Mouse (Mus musculus) heart, adult 9 months (tissue): ENCODE data around the gene Klhl5.

Source experiments
- DNase-seq, 2 experiments: peaks; one replicate each; pipeline ENCODE4 v3.0.0; 2022; ENCODE audit warnings: low spot score in 2 of 2

The Klhl5 gene

GRCm38 (mm10) chr5:65106876-65107772, at the start of gene Klhl5:
Gene Klhl5, plus strand, starts transcription at chr5:65107539.
- peak; percentile 86 to 91 for DNase-seq

- DNase-seq, result no peak
These were observed 49.7 kb upstream of the Klhl5 start for GRCm38 (mm10) chr5:65057596-65057995.

GRCm38 (mm10) chr5:65059806-65060205, 47.5 kb upstream of the Klhl5 start:
- no peak for DNase-seq

GRCm38 (mm10) chr5:65062236-65062635, 45.1 kb upstream of the Klhl5 start:
- DNase-seq, result no peak

GRCm38 (mm10) chr5:65063266-65063665, 44.1 kb upstream of the Klhl5 start:
- DNase-seq, result no peak

- DNase-seq, result no peak
These were observed 39.2 kb upstream of the Klhl5 start for GRCm38 (mm10) chr5:65068166-65068565.

- DNase-seq, result no peak
These were observed 37.5 kb upstream of the Klhl5 start for GRCm38 (mm10) chr5:65069872-65070271.

GRCm38 (mm10) chr5:65071689-65072118, 35.6 kb upstream of the Klhl5 start:
- no peak for DNase-seq

- no peak for DNase-seq
These were observed 34.1 kb upstream of the Klhl5 start for GRCm38 (mm10) chr5:65073247-65073646.

- no peak for DNase-seq
These were observed 32.6 kb upstream of the Klhl5 start for GRCm38 (mm10) chr5:65074693-65075092.

- no peak for DNase-seq
These were observed 31.3 kb upstream of the Klhl5 start for GRCm38 (mm10) chr5:65076087-65076486.

GRCm38 (mm10) chr5:65076748-65077147, 30.6 kb upstream of the Klhl5 start:
- DNase-seq, result no peak

- DNase-seq, result no peak
These were observed 29.3 kb upstream of the Klhl5 start for GRCm38 (mm10) chr5:65078081-65078480.

- peak in 1 of 2 experiments; percentile 8 for DNase-seq
These were observed 27.5 kb upstream of the Klhl5 start for GRCm38 (mm10) chr5:65079881-65080280.

- DNase-seq, result no peak
These were observed 25.5 kb upstream of the Klhl5 start for GRCm38 (mm10) chr5:65081836-65082235.

- peak; percentile 49 to 54 for DNase-seq
These were observed 20.8 kb upstream of the Klhl5 start for GRCm38 (mm10) chr5:65086522-65086921.

- DNase-seq, result no peak
These were observed 17.6 kb upstream of the Klhl5 start for GRCm38 (mm10) chr5:65089707-65090106.

GRCm38 (mm10) chr5:65091184-65091858, 16.0 kb upstream of the Klhl5 start:
- no peak for DNase-seq

GRCm38 (mm10) chr5:65091921-65092320, 15.4 kb upstream of the Klhl5 start, which contains the start of gene Tmem156:
Gene Tmem156, minus strand, starts transcription at chr5:65092132.
- no peak for DNase-seq

- no peak for DNase-seq
These were observed 13.6 kb upstream of the Klhl5 start for GRCm38 (mm10) chr5:65093769-65094168.

GRCm38 (mm10) chr5:65094902-65095545, 12.3 kb upstream of the Klhl5 start:
- no peak for DNase-seq

GRCm38 (mm10) chr5:65096082-65096481, 11.3 kb upstream of the Klhl5 start:
- DNase-seq, result no peak
